Mouse (Mus musculus): ENCODE measurements around the gene 4930404N11Rik. TPM values are rescaled to one million over a fixed set of nuclear protein-coding genes. Genes with fewer than 3 reads are reported as not detected.
A peak's percentile ranks its signal among the peaks of the same experiment; 100 is the strongest.

4930404N11Rik gene
- polyA plus RNA-seq (2015; fragmentation: Nextera tagmentation; extraction: Ambion mirVana): 0.85 and 1.5 TPM in 2 replicates

GRCm38 (mm10) chr10:81365672-81366476 is at the start of gene 4930404N11Rik:
4930404N11Rik (minus strand) TSS chr10:81365816.
- peak; percentile 12; the same call in 1 of the 2 replicates for ATAC-seq
- no peak for TF ChIP-seq CTCF (IDR thresholded peaks at IDR 0.05; ENCODE audit: low read depth)
- H3K4me1 ChIP-seq (replicated peaks; ENCODE audit: control insufficient read depth, insufficient read depth, low read length): peaks cover 34% of the 10 kb centered on the region
- no peaks in the 10 kb centered on the region for H3K9me3 ChIP-seq (ENCODE audit: control insufficient read depth)
- H3K4me2 ChIP-seq (replicated peaks; ENCODE audit: low read depth): peak within 1 kb of the TSS; percentile 57
- peak within 1 kb of the TSS; percentile 16; the same call in 1 of the 2 replicates for H3K4me3 ChIP-seq (ENCODE audit: low read depth, low read length)
- H3K9ac ChIP-seq (ENCODE audit: low read depth, low read length): no peak within 1 kb of the TSS
- H3K27me3 ChIP-seq (replicated peaks; ENCODE audit: control insufficient read depth, insufficient read depth, low read length): no peaks in the 10 kb centered on the region
- H3K36me3 ChIP-seq (ENCODE audit: control insufficient read depth, insufficient read depth): peaks cover 66% of the 10 kb centered on the region
- 31% methylated on average over 12 of the region's 12 CpGs for WGBS
- H3K27ac ChIP-seq (ENCODE audit: low read depth, low read length): peak within 1 kb of the TSS; percentile 47

- H3K4me1 ChIP-seq (replicated peaks; ENCODE audit: control insufficient read depth, insufficient read depth, low read length): peaks cover 17% of the 10 kb centered on the region
- no peak overlapping the region for H3K4me2 ChIP-seq (replicated peaks; ENCODE audit: low read depth)
- no peaks in the 10 kb centered on the region for H3K9me3 ChIP-seq (ENCODE audit: control insufficient read depth)
- no peak for TF ChIP-seq CTCF (IDR thresholded peaks at IDR 0.05; ENCODE audit: low read depth)
- no peak overlapping the region for H3K4me3 ChIP-seq (ENCODE audit: low read depth, low read length)
- no peaks in the 10 kb centered on the region for H3K27me3 ChIP-seq (replicated peaks; ENCODE audit: control insufficient read depth, insufficient read depth, low read length)
- H3K9ac ChIP-seq (ENCODE audit: low read depth, low read length): no peak overlapping the region
- WGBS: 76% methylated on average over 5 of the region's 5 CpGs
- ATAC-seq: no peak
- peaks cover 3% of the 10 kb centered on the region; the same call in 1 of the 2 replicates for H3K36me3 ChIP-seq (ENCODE audit: control insufficient read depth, insufficient read depth)
- H3K27ac ChIP-seq (ENCODE audit: low read depth, low read length): no peak overlapping the region
Observed at GRCm38 (mm10) chr10:81415146-81415545, 49.5 kb upstream of the 4930404N11Rik start.

GRCm38 (mm10) chr10:81414682-81415081 is 49.1 kb upstream of the 4930404N11Rik start:
- Histone ChIP-seq H3K9ac (ENCODE audit: low read depth, low read length) (no peak overlapping the region), H3K36me3 (ENCODE audit: control insufficient read depth, insufficient read depth) (no peaks in the 10 kb centered on the region), H3K27me3 (replicated peaks; ENCODE audit: control insufficient read depth, insufficient read depth, low read length) (no peaks in the 10 kb centered on the region), H3K27ac (ENCODE audit: low read depth, low read length) (peak overlapping the region; percentile 7; the same call in 1 of the 2 replicates), H3K4me2 (replicated peaks; ENCODE audit: low read depth) (no peak overlapping the region), H3K4me1 (replicated peaks; ENCODE audit: control insufficient read depth, insufficient read depth, low read length) (peaks cover 17% of the 10 kb centered on the region), H3K4me3 (ENCODE audit: low read depth, low read length) (no peak overlapping the region), H3K9me3 (ENCODE audit: control insufficient read depth) (no peaks in the 10 kb centered on the region)
- no peak; the same call in 1 of the 2 replicates for ATAC-seq
- no peak for TF ChIP-seq CTCF (IDR thresholded peaks at IDR 0.05; ENCODE audit: low read depth)

- peak; percentile 16; the same call in 1 of the 2 replicates for ATAC-seq
- no peaks in the 10 kb centered on the region for H3K27me3 ChIP-seq (replicated peaks; ENCODE audit: control insufficient read depth, insufficient read depth, low read length)
- TF ChIP-seq CTCF (IDR thresholded peaks at IDR 0.05; ENCODE audit: low read depth): peak; percentile 36
- 29% methylated on average over 26 of the region's 26 CpGs for WGBS
- H3K9me3 ChIP-seq (ENCODE audit: control insufficient read depth): no peaks in the 10 kb centered on the region
- H3K27ac ChIP-seq (ENCODE audit: low read depth, low read length): peak overlapping the region; percentile 51
- H3K36me3 ChIP-seq (ENCODE audit: control insufficient read depth, insufficient read depth): no peaks in the 10 kb centered on the region
- H3K4me2 ChIP-seq (replicated peaks; ENCODE audit: low read depth): peak overlapping the region; percentile 48
- no peak overlapping the region for H3K9ac ChIP-seq (ENCODE audit: low read depth, low read length)
- peaks cover 22% of the 10 kb centered on the region for H3K4me1 ChIP-seq (replicated peaks; ENCODE audit: control insufficient read depth, insufficient read depth, low read length)
- H3K4me3 ChIP-seq (ENCODE audit: low read depth, low read length): no peak overlapping the region
Observed at GRCm38 (mm10) chr10:81413310-81414261, 48.0 kb upstream of the 4930404N11Rik start.

GRCm38 (mm10) chr10:81412586-81413309 is 47.1 kb upstream of the 4930404N11Rik start:
- peak overlapping the region; percentile 4; the same call in 1 of the 2 replicates for H3K4me2 ChIP-seq (replicated peaks; ENCODE audit: low read depth)
- H3K27me3 ChIP-seq (replicated peaks; ENCODE audit: control insufficient read depth, insufficient read depth, low read length): no peaks in the 10 kb centered on the region
- no peak overlapping the region for H3K4me3 ChIP-seq (ENCODE audit: low read depth, low read length)
- no peak overlapping the region for H3K9ac ChIP-seq (ENCODE audit: low read depth, low read length)
- WGBS: 70% methylated on average over 16 of the region's 16 CpGs
- H3K4me1 ChIP-seq (replicated peaks; ENCODE audit: control insufficient read depth, insufficient read depth, low read length): peaks cover 29% of the 10 kb centered on the region
- peaks cover 6% of the 10 kb centered on the region; the same call in 1 of the 2 replicates for H3K36me3 ChIP-seq (ENCODE audit: control insufficient read depth, insufficient read depth)
- no peak for ATAC-seq
- peak overlapping the region; percentile 81 for H3K27ac ChIP-seq (ENCODE audit: low read depth, low read length)
- no peak for TF ChIP-seq CTCF (IDR thresholded peaks at IDR 0.05; ENCODE audit: low read depth)
- no peaks in the 10 kb centered on the region for H3K9me3 ChIP-seq (ENCODE audit: control insufficient read depth)

All from intestine, postnatal 0 days (tissue).